Mouse (Mus musculus): ENCODE measurements around the gene Inpp4b. TPM values are rescaled to one million over a fixed set of nuclear protein-coding genes. Genes with fewer than 3 reads are reported as not detected.

The Inpp4b gene
- polyA plus RNA-seq, 1 experiment = 3.0 TPM

- no peak for TF ChIP-seq POLR2A (IDR thresholded peaks at IDR 0.05; ENCODE audit: borderline replicate concordance, extremely low read depth, insufficient read depth, insufficient read length, poor library complexity, severe bottlenecking)
- TF ChIP-seq CTCF (IDR thresholded peaks at IDR 0.05; ENCODE audit: borderline replicate concordance, extremely low read depth, insufficient read depth, insufficient read length) = no peak
- DNase-seq (ENCODE audit: low read depth) = no peak
These were observed 276.6 kb downstream of the Inpp4b start for GRCm38 (mm10) chr8:81618918-81619317.

- no peak for DNase-seq (ENCODE audit: low read depth)
These were observed 292.7 kb downstream of the Inpp4b start for GRCm38 (mm10) chr8:81635015-81635414.

GRCm38 (mm10) chr8:81635912-81636583, 293.7 kb downstream of the Inpp4b start:
- no peak for DNase-seq (ENCODE audit: low read depth)
- TF ChIP-seq POLR2A (IDR thresholded peaks at IDR 0.05; ENCODE audit: borderline replicate concordance, extremely low read depth, insufficient read depth, insufficient read length, poor library complexity, severe bottlenecking) (no peak), CTCF (IDR thresholded peaks at IDR 0.05; ENCODE audit: borderline replicate concordance, extremely low read depth, insufficient read depth, insufficient read length) (no peak)

More at GRCm38 (mm10) chr8:81635015-81635414, 292.7 kb downstream of the Inpp4b start:
- TF ChIP-seq POLR2A (IDR thresholded peaks at IDR 0.05; ENCODE audit: borderline replicate concordance, extremely low read depth, insufficient read depth, insufficient read length, poor library complexity, severe bottlenecking) (no peak), CTCF (IDR thresholded peaks at IDR 0.05; ENCODE audit: borderline replicate concordance, extremely low read depth, insufficient read depth, insufficient read length) (no peak)

- TF ChIP-seq CTCF (IDR thresholded peaks at IDR 0.05; ENCODE audit: borderline replicate concordance, extremely low read depth, insufficient read depth, insufficient read length) (no peak), POLR2A (IDR thresholded peaks at IDR 0.05; ENCODE audit: borderline replicate concordance, extremely low read depth, insufficient read depth, insufficient read length, poor library complexity, severe bottlenecking) (no peak)
- no peak for DNase-seq (ENCODE audit: low read depth)
These were observed 296.1 kb downstream of the Inpp4b start for GRCm38 (mm10) chr8:81638478-81638877.

GRCm38 (mm10) chr8:81639820-81640219, 297.5 kb downstream of the Inpp4b start:
- DNase-seq (ENCODE audit: low read depth) = no peak
- no peak for TF ChIP-seq POLR2A (IDR thresholded peaks at IDR 0.05; ENCODE audit: borderline replicate concordance, extremely low read depth, insufficient read depth, insufficient read length, poor library complexity, severe bottlenecking)
- no peak for TF ChIP-seq CTCF (IDR thresholded peaks at IDR 0.05; ENCODE audit: borderline replicate concordance, extremely low read depth, insufficient read depth, insufficient read length)

GRCm38 (mm10) chr8:81643030-81643429, 300.7 kb downstream of the Inpp4b start:
- no peak for DNase-seq (ENCODE audit: low read depth)

GRCm38 (mm10) chr8:81692167-81692566, 349.8 kb downstream of the Inpp4b start:
- TF ChIP-seq CTCF (IDR thresholded peaks at IDR 0.05; ENCODE audit: borderline replicate concordance, extremely low read depth, insufficient read depth, insufficient read length) (no peak), POLR2A (IDR thresholded peaks at IDR 0.05; ENCODE audit: borderline replicate concordance, extremely low read depth, insufficient read depth, insufficient read length, poor library complexity, severe bottlenecking) (no peak)
- no peak for DNase-seq (ENCODE audit: low read depth)

More at GRCm38 (mm10) chr8:81643030-81643429, 300.7 kb downstream of the Inpp4b start:
- no peak for TF ChIP-seq POLR2A (IDR thresholded peaks at IDR 0.05; ENCODE audit: borderline replicate concordance, extremely low read depth, insufficient read depth, insufficient read length, poor library complexity, severe bottlenecking)
- TF ChIP-seq CTCF (IDR thresholded peaks at IDR 0.05; ENCODE audit: borderline replicate concordance, extremely low read depth, insufficient read depth, insufficient read length) = no peak

- DNase-seq (ENCODE audit: low read depth) = no peak
These were observed 352.5 kb downstream of the Inpp4b start for GRCm38 (mm10) chr8:81694893-81695292.

GRCm38 (mm10) chr8:81702038-81702437, 359.7 kb downstream of the Inpp4b start:
- TF ChIP-seq POLR2A (IDR thresholded peaks at IDR 0.05; ENCODE audit: borderline replicate concordance, extremely low read depth, insufficient read depth, insufficient read length, poor library complexity, severe bottlenecking) (no peak), CTCF (IDR thresholded peaks at IDR 0.05; ENCODE audit: borderline replicate concordance, extremely low read depth, insufficient read depth, insufficient read length) (no peak)
- no peak for DNase-seq (ENCODE audit: low read depth)

More at GRCm38 (mm10) chr8:81694893-81695292, 352.5 kb downstream of the Inpp4b start:
- no peak for TF ChIP-seq POLR2A (IDR thresholded peaks at IDR 0.05; ENCODE audit: borderline replicate concordance, extremely low read depth, insufficient read depth, insufficient read length, poor library complexity, severe bottlenecking)
- TF ChIP-seq CTCF (IDR thresholded peaks at IDR 0.05; ENCODE audit: borderline replicate concordance, extremely low read depth, insufficient read depth, insufficient read length) = no peak

GRCm38 (mm10) chr8:81703571-81704365, 361.4 kb downstream of the Inpp4b start:
- TF ChIP-seq CTCF (IDR thresholded peaks at IDR 0.05; ENCODE audit: borderline replicate concordance, extremely low read depth, insufficient read depth, insufficient read length) (no peak), POLR2A (IDR thresholded peaks at IDR 0.05; ENCODE audit: borderline replicate concordance, extremely low read depth, insufficient read depth, insufficient read length, poor library complexity, severe bottlenecking) (no peak)
- no peak for DNase-seq (ENCODE audit: low read depth)

GRCm38 (mm10) chr8:81707436-81707835, 365.1 kb downstream of the Inpp4b start:
- DNase-seq (ENCODE audit: low read depth) = no peak
- TF ChIP-seq POLR2A (IDR thresholded peaks at IDR 0.05; ENCODE audit: borderline replicate concordance, extremely low read depth, insufficient read depth, insufficient read length, poor library complexity, severe bottlenecking) (no peak), CTCF (IDR thresholded peaks at IDR 0.05; ENCODE audit: borderline replicate concordance, extremely low read depth, insufficient read depth, insufficient read length) (no peak)
